Mouse (Mus musculus): ENCODE measurements around the gene Lage3. TPM values are rescaled to one million over a fixed set of nuclear protein-coding genes. Genes with fewer than 3 reads are reported as not detected.
A peak's percentile ranks its signal among the peaks of the same experiment; 100 is the strongest.
"Not testable (repeated sequence)": the region's sequence is repeated elsewhere in the genome, so short reads cannot be mapped to it uniquely, and the experiment has no call there.

Gene Lage3
- total RNA-seq (2021) = 10 to 100 TPM; 31.9 to 35.9 TPM

GRCm38 (mm10) chrX:74353467-74353770 is at the start of gene Lage3:
TSS of gene Lage3 (minus strand) at chrX:74353618.
- intact Hi-C loops (cut with DNase I) = no loop called here

DNA sequence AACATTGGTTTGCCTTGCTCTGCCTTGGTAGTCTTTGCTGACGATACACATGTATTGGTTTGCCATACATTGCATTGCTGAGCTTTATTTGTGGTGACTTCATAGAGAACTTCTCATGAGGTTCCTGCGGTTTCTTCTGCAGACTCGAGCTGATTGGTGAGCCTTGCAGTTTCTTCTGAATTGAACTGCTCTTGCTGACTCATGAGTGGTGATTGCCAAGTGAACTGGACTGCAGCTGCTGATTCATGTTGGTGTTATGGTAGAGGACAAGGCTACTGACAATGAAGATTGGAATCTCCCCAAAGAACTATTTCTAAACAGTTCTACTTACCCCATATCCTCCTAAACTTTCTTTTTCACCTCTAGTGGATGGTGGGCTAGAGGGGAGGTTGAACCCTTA is 46.7 kb upstream of the Lage3 start:
- intact Hi-C loops (cut with DNase I) = no loop called here
- DNase-seq (ENCODE audit: extremely low spot score in 1 of 2, low spot score in 2 of 2) = no peak

More at GRCm38 (mm10) chrX:74353467-74353770, at the start of gene Lage3:
- DNase-seq (ENCODE audit: extremely low spot score in 1 of 2, low spot score in 2 of 2) = peak; percentile 63 to 91

DNA sequence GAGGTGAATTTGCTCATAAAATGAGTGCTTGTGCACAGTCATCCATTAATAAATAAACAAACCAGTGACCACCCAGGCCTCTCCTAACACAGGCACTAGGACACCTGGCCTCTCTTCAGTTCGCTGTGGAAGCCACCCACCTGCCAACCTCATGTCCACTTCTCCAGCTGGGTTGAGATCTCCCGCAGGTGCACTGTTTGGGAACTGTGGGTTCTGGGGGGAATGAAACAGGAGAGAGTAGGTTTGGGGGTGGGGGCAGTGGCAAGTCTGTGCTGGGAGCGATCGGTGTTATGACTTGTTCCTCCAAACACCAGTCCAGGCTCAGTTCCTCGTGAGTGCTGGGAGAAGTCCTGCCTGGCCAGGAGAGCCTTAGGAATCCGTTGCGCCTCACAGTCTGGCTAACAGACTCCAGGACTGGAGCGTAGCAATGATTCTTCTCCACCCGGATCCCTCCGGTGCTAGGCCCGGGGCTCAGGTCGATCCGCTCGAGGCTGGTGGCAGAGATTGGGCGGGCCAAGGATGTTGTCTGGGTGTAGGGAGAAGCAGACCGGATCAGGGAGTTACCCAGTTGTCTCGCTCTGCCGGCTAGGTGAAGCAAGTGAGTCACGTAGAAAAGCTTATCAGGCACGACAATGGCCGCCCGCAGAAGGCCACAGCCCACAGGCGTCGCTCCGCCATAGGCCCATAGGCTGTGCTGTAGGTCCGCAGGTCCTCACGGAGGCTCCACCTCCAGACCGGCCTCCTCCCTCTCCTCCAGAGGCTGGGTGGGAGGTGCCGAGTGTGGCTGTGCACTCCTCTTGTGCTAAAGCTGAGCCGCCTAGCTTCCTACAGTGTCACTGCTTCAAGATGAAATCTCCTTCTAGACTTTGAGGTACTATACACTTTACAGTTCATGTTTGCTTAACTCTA is 39.4 kb upstream of the Lage3 start, which contains the start of the genes Fam3a and Ikbkg:
Gene Fam3a (minus strand): TSS at position 738 of the 909 bp plus-strand sequence.
Gene Ikbkg (plus strand): TSS at position 756 of the 909 bp plus-strand sequence.
- intact Hi-C loops (cut with DNase I) = no loop called here
- peak; percentile 60 to 91 for DNase-seq (ENCODE audit: extremely low spot score in 1 of 2, low spot score in 2 of 2)

GRCm38 (mm10) chrX:74388153-74388552 is 34.7 kb upstream of the Lage3 start:
- DNase-seq (ENCODE audit: extremely low spot score in 1 of 2, low spot score in 2 of 2) = no peak
- intact Hi-C loops (cut with DNase I) = no loop called here

- intact Hi-C loops (cut with DNase I) = no loop called here
- DNase-seq (ENCODE audit: extremely low spot score in 1 of 2, low spot score in 2 of 2) = no peak
Observed at GRCm38 (mm10) chrX:74384451-74384850, 31.0 kb upstream of the Lage3 start.

DNA sequence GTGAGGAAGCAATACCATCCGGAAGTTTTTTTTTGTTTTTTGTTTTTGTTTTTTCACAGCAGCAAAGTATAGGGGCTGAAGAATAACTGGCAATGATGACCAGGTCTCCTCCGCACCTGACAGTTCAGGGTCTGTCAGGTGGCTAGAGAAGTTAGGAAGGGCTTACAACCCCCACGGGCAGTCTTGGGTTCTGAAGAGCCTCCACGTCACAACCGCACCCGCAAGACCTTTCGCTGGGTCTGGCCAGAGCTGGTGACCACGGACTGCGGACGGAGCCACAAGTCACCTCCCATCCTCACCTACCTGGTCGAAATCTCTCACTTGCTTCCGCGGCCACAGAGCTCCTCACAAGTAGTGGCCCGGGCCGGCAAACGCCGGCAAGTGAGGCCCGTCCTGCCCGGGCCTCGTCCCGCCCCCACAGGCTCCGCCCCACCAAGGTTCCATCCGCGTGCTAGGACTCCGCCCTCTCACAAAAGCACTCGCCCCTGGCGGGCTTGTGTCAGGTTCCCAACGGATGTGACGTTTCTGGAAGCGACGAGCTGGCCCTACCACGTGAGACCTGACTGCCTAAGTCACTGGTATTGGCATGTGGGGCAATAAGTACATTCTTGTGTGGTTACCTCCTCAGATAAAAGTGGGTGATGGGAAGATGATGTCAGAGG is 19.6 kb upstream of the Lage3 start, which contains the start of the genes Ubl4a and Slc10a3:
Gene Ubl4a (minus strand): TSS at position 331 of the 662 bp plus-strand sequence.
Gene Slc10a3 (minus strand): TSS at position 462 of the 662 bp plus-strand sequence.
- DNase-seq (ENCODE audit: extremely low spot score in 1 of 2, low spot score in 2 of 2) = peak; percentile 73 to 92
- intact Hi-C loops (cut with DNase I) = no loop called here

GRCm38 (mm10) chrX:74368209-74368909 is 14.9 kb upstream of the Lage3 start:
- peak; percentile 31 to 83 for DNase-seq (ENCODE audit: extremely low spot score in 1 of 2, low spot score in 2 of 2)
- intact Hi-C loops (cut with DNase I) = no loop called here

DNA sequence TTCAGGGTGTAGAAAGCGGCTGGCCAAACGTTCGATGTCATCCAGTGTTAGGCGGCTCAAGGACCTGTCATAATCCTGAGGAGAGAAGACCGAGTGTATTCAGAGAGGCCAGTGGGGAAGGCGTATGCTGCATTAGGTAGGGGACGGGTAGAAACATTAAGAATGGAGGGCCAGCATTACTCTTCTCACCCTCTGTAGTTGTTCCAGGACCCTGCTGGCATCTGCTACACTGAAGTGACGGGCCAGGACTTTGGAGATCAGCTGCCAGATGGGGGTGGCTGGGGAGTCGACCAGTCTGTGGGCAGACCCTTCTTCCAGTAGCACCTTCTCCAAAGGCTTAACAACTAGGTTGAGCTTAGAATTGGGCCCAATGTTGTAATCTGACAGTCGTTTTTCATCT is 14.1 kb upstream of the Lage3 start:
- intact Hi-C loops (cut with DNase I) = no loop called here
- DNase-seq (ENCODE audit: extremely low spot score in 1 of 2, low spot score in 2 of 2) = no peak

GRCm38 (mm10) chrX:74359171-74359570 is 5.8 kb upstream of the Lage3 start:
- intact Hi-C loops (cut with DNase I) = no loop called here
- no peak for DNase-seq (ENCODE audit: extremely low spot score in 1 of 2, low spot score in 2 of 2)

GRCm38 (mm10) chrX:74357069-74357468 is 3.7 kb upstream of the Lage3 start:
- intact Hi-C loops (cut with DNase I) = not testable (repeated sequence)

DNA sequence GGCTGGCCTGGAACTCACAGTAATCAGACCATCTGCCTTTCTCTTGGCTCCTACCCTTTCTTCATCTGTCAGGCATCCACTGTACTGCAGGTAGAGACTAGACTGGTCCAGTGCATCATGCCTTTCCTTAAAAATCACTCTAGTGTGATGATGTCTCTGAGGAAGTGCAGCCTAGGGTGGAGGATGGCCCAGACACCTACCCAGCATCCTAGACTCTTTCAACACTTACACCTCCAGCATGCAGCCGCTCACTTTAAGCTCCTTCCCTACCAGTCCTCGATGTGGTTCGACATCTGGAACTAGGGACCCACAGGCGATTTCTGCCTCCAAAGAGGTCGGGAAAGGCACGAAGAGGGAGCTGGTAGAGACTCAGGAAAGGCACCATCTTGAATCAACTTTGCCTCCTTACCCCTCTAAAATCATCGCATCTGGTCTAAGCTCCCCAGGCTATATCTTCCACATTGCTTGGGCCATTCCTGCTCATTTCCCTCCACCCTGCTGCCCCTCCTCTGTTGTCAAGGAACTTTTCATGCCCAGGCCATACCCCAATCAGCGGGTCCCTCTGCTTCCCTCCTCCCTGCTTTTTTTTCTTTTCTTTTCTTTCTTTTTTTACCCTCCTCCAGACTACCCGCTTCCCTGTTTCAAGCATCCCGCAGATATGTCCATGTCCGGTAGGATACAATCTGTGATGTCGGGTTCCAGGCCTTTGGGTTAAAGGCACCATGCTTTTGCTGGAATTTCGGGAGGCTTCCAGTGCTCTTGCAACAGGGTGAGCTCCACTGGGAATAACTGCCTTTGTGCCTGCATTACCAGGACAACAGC is 562 bp downstream of the Lage3 start:
- intact Hi-C loops (cut with DNase I) = no loop called here

More at GRCm38 (mm10) chrX:74357069-74357468, 3.7 kb upstream of the Lage3 start:
- not testable (repeated sequence) for DNase-seq (ENCODE audit: extremely low spot score in 1 of 2, low spot score in 2 of 2)

DNA sequence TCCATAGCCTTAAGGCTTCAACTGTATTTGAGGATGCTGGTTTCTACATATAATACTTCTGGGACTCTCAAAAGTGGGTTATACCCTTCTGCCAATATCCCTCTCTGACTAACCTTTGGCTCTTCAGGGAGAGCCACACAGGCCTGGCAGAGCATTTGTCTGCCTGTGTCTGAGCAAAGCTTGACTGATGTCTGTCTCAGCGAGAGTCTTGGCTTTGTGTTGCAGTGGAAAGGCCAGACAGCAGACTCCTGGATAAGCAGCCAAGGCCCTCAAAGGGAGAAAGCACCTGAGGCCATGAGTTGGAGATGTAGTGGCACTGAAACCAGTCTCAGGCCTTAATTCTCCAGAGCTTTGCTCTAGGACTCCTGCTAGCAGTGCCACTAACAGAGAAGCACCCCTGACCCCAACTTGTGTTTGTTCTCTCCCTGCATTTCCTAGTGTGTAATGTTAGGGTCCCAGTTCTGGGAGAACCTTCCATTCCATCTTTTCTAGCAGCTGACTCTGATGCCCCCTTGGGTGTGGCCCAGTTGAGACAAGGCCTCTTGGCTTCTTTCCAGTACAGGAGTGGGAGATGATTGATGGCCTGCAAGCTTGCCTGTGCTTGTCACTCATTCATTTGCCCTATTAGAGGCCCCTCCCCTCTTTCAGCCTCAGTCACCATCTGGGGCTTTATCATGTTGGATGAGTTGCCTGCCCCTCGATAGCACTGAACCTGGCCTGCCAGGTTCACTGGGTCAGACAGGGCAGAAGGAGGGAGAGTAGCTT is 23.1 kb downstream of the Lage3 start:
- intact Hi-C loops (cut with DNase I) = no loop called here
- DNase-seq (ENCODE audit: extremely low spot score in 1 of 2, low spot score in 2 of 2) = no peak

More for the DNA sequence above, 562 bp downstream of the Lage3 start:
- no peak for DNase-seq (ENCODE audit: extremely low spot score in 1 of 2, low spot score in 2 of 2)

DNA sequence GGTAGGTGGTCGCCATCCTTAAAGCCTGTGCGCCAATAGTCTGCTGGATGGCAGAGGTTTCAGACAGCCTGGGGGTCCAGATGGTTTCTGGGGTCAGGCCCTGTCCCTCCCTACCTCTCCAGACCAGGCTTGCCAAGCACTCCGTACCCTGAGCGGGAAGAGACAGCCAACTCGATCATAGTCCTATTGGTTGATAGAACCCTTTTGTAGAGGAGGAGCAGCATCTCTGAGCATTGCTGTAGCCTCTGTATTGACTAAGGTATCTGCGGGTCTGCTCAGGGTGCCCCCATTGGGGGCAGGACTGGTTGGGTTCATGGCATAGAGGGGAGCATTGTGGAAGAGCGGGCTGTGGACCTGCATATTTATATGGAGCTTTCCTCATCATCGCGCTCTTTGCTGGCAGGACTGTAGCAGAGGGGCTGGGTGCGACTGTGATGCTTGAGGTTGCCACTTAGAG is 24.2 kb downstream of the Lage3 start:
- DNase-seq (ENCODE audit: extremely low spot score in 1 of 2, low spot score in 2 of 2) = no peak
- intact Hi-C loops (cut with DNase I) = no loop called here

- DNase-seq (ENCODE audit: extremely low spot score in 1 of 2, low spot score in 2 of 2) = peak; percentile 41 to 79
- intact Hi-C loops (cut with DNase I) = no loop called here
Observed at GRCm38 (mm10) chrX:74328725-74329161, 24.7 kb downstream of the Lage3 start, which contains the start of gene Plxna3. TSS of gene Plxna3 (plus strand) at chrX:74329066.

DNA sequence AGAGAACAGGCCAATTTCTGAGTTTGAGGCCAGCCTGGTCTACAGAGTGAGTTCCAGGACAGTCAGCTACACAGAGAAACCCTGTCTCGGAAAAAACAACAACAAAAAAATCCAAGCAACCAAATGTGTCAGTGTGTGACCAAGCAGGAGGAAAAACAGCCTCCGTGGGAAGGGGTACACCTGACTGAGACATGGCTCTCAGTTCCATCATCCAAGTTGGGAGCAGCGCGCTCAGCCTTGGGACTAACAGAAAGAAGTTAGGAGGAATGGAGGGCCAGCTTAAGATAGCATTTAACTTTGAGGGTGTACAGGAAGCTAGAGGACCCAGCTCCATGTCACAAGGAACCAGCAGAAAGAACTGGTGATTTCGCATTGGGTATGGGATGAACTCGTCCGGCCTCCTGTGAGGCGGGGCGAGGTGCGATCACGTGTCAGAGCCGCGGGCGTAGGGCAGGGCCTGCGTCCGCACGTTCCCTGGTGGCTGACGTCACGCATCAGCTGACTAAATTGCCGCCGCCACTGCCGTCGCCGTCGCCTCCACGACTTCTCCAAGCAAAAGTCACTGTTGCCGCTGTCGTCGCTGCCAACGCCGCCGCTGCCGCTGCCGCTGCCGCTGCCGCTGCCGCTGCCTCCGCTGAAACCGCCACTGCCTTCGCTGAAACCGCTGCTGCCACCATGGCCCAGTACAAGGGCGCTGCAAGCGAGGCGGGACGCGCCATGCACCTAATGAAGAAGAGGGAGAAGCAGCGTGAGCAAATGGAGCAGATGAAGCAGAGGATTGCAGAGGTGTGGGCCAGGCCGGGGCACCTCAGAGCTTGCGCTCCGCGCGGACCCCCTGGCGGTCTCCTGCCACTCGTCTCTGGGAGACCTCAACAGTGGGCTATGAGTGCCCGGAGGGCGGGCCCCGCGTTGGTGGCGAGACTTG is 40.6 kb downstream of the Lage3 start, which contains the start of gene Fam50a:
Gene Fam50a (plus strand): TSS at position 494 of the 925 bp plus-strand sequence.
- intact Hi-C loops (cut with DNase I) = no loop called here

More for the DNA sequence above, 40.6 kb downstream of the Lage3 start, which contains the start of gene Fam50a:
- peak; percentile 85 to 93 for DNase-seq (ENCODE audit: extremely low spot score in 1 of 2, low spot score in 2 of 2)

Data from left cerebral cortex, postnatal 10 days (tissue).